Mouse (Mus musculus): ENCODE results near the gene Slc25a34.

GRCm38 (mm10) chr4:141605861-141606260, 17.8 kb downstream of the Slc25a34 start, which contains the start of gene Fblim1:
- TF ChIP-seq CTCF (IDR thresholded peaks at IDR 0.05; ENCODE audit: borderline replicate concordance, insufficient read depth, low read length) (no peak), POLR2A (IDR thresholded peaks at IDR 0.05; ENCODE audit: low read depth, low read length) (no peak)
